Mouse (Mus musculus) heart, adult 8-10 months (tissue): ENCODE data around the gene Mmaa. TPM values are rescaled to one million over a fixed set of nuclear protein-coding genes. Genes with fewer than 3 reads are reported as not detected.

Experiments used
- DNase-seq: peaks from one replicate; pipeline ENCODE4 v3.0.0; 2022; ENCODE audit warnings: low spot score
- total RNA-seq, 4 experiments: library from RNA; stranded (reverse); gene quantifications; 2 replicates each; pipeline ENCODE4 v1.2.4; 2022

The Mmaa gene
- total RNA-seq, 4 experiments from 2014 or later: 41.6 to 49.0 (median 46.5) TPM

GRCm38 (mm10) chr8:79222752-79223141 is 72.0 kb downstream of the Mmaa start:
- DNase-seq: no peak

- no peak for DNase-seq
Observed at GRCm38 (mm10) chr8:79222106-79222751, 72.5 kb downstream of the Mmaa start.

Other genes starting within 250 kb of the Mmaa start
- gene 1700011L22Rik, start 46.4 kb downstream of the Mmaa start, total RNA-seq: not detected
- 10 to 100 TPM; 11.2 to 17.7 (median 12.7) TPM for gene Smad1, start 104.6 kb upstream of the Mmaa start, total RNA-seq